8 mouse cellular contexts compared by ENCODE assay signal in the genomic region with DNA sequence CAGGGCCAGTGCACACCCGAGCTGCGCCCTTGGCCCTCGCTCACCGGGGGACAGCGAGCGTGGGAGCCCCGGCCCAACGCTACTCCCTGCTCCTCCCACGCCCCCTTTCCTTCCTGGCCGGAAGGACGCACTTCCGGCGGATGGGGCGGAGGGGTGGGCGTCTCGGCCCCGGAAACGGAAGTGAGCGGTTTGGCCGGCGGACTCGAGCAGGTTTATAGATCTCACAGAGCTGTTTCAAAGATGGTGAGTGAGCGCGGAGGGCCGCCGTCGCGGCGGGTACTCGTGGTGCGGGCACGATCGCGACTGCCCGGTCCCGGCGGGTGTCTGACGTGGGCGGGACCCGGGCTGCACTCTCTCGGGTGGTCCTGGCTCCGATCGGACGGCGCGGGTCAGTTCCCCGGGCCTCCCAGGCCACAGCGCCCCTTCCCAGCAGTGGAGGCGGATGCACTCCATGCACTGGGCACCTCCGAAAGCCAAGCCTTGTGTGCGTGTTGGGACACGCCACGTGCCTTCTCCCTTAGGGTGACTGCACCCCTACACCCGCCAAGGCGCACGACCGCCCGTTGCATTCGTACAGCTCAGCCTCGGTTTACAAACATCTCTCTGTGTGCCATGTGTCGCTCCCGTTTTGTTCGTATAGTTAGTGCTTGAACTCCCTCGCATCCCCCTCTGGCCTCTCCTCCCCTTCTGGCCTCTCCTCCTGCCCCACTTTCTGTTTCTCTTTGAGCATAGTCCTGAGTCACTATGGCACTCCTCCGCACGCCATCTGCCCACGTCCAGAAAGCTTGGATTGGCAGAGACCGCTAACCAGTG. TPM values are rescaled to one million over a fixed set of nuclear protein-coding genes. Genes with fewer than 3 reads are reported as not detected.
DNase-seq lines count a peak whose midpoint lies in the region; ATAC-seq and TF ChIP-seq lines count a peak whose summit lies in the region.

Gene Pomp, plus strand, starts transcription at position 13 of the 813 bp plus-strand sequence.

- peaks cover 8% of the 10 kb centered on the region; the same call in 1 of the 2 replicates for H3K4me1 ChIP-seq in embryonic facial prominence, embryonic 14.5 days (ENCODE audit: control insufficient read depth, insufficient read depth, low read length)
- H3K4me1 ChIP-seq in limb, embryonic 14.5 days (ENCODE audit: control insufficient read depth, insufficient read depth, low read length): peaks cover 11% of the 10 kb centered on the region; the same call in 1 of the 2 replicates
- H3K4me1 ChIP-seq in midbrain, postnatal 0 days (ENCODE audit: insufficient read depth, low read length): peaks cover 7% of the 10 kb centered on the region; the same call in 1 of the 2 replicates

- peak within 1 kb of the TSS; percentile 94 for H3K4me3 ChIP-seq in embryonic facial prominence, embryonic 14.5 days (ENCODE audit: low read depth, low read length)
- H3K4me3 ChIP-seq in limb, embryonic 14.5 days (replicated peaks; ENCODE audit: low read length): peak within 1 kb of the TSS; percentile 94
- H3K4me3 ChIP-seq in midbrain, postnatal 0 days (ENCODE audit: low read depth, low read length): peak within 1 kb of the TSS; percentile 92

- peak; percentile 97 for ATAC-seq in embryonic facial prominence, embryonic 14.5 days (ENCODE audit: low read depth)
- ATAC-seq in limb, embryonic 14.5 days (ENCODE audit: low FRiP score, low read depth): peak; percentile 95
- peak; percentile 93 for ATAC-seq in midbrain, postnatal 0 days (ENCODE audit: low FRiP score)

- H3K9me3 ChIP-seq in embryonic facial prominence, embryonic 14.5 days (ENCODE audit: control insufficient read depth, low read length): no peaks in the 10 kb centered on the region
- no peaks in the 10 kb centered on the region for H3K9me3 ChIP-seq in limb, embryonic 14.5 days (ENCODE audit: control insufficient read depth, low read length)
- no peaks in the 10 kb centered on the region for H3K9me3 ChIP-seq in midbrain, postnatal 0 days (ENCODE audit: low read length)

- WGBS in embryonic facial prominence, embryonic 14.5 days: under 1% methylated on average over 49 of the region's 68 CpGs
- whole genome bisulfite sequencing in limb, embryonic 14.5 days: 2% methylated on average over 51 of the region's 68 CpGs
- under 1% methylated on average over 68 of the region's 68 CpGs for WGBS in midbrain, postnatal 0 days

- peak; percentile 99 for TF ChIP-seq POLR2A in limb, embryonic 14.5 days (IDR thresholded peaks at IDR 0.05; ENCODE audit: borderline replicate concordance, extremely low read depth, insufficient read depth, insufficient read length)

- H3K27me3 ChIP-seq in embryonic facial prominence, embryonic 14.5 days (replicated peaks; ENCODE audit: control insufficient read depth, insufficient read depth, low read length): no peaks in the 10 kb centered on the region
- H3K27me3 ChIP-seq in limb, embryonic 14.5 days (ENCODE audit: control insufficient read depth, insufficient read depth, low read length): no peaks in the 10 kb centered on the region
- H3K27me3 ChIP-seq in midbrain, postnatal 0 days (ENCODE audit: insufficient read depth, low read length): no peaks in the 10 kb centered on the region

- peak; percentile 96 for DNase-seq in 3T3-L1 (ENCODE audit: low read depth, low spot score)
- DNase-seq in adrenal gland, postnatal 4 days (ENCODE audit: low spot score in 2 of 2): peak; percentile 72 to 79
- peak; percentile 95 for DNase-seq in embryonic facial prominence, embryonic 14.5 days (ENCODE audit: low spot score)
- DNase-seq in heart, adult 8-10 months (ENCODE audit: low spot score): peak; percentile 94
- DNase-seq in kidney, adult 9 months: peak; percentile 92
- DNase-seq in limb, embryonic 14.5 days (ENCODE audit: low spot score): peak; percentile 89
- peak; percentile 93 for DNase-seq in midbrain, postnatal 0 days (ENCODE audit: low spot score)
- DNase-seq in spleen, postnatal 14 days (ENCODE audit: low spot score in 2 of 2): peak; percentile 65 to 71

- peak within 1 kb of the TSS; percentile 90 for H3K4me2 ChIP-seq in embryonic facial prominence, embryonic 14.5 days (ENCODE audit: low read depth, low read length)
- H3K4me2 ChIP-seq in limb, embryonic 14.5 days (replicated peaks; ENCODE audit: low read depth, low read length, severe bottlenecking): peak within 1 kb of the TSS; percentile 87
- H3K4me2 ChIP-seq in midbrain, postnatal 0 days (ENCODE audit: low read depth, low read length, poor library complexity, severe bottlenecking): peak within 1 kb of the TSS; percentile 92

- peak within 1 kb of the TSS; percentile 74 for H3K27ac ChIP-seq in embryonic facial prominence, embryonic 14.5 days (replicated peaks; ENCODE audit: low read depth, low read length)
- peak within 1 kb of the TSS; percentile 67 for H3K27ac ChIP-seq in limb, embryonic 14.5 days (replicated peaks; ENCODE audit: low read depth, low read length)
- H3K27ac ChIP-seq in midbrain, postnatal 0 days (ENCODE audit: low read depth, low read length): peak within 1 kb of the TSS; percentile 85

- peaks cover 29% of the 10 kb centered on the region for H3K36me3 ChIP-seq in embryonic facial prominence, embryonic 14.5 days (ENCODE audit: control insufficient read depth, insufficient read depth, low read length)
- peaks cover 29% of the 10 kb centered on the region for H3K36me3 ChIP-seq in limb, embryonic 14.5 days (ENCODE audit: control insufficient read depth, insufficient read depth, low read length)
- peaks cover 22% of the 10 kb centered on the region for H3K36me3 ChIP-seq in midbrain, postnatal 0 days (ENCODE audit: insufficient read depth, low read length)

- peak within 1 kb of the TSS; percentile 83 for H3K9ac ChIP-seq in embryonic facial prominence, embryonic 14.5 days (ENCODE audit: low read depth, low read length)
- H3K9ac ChIP-seq in limb, embryonic 14.5 days (ENCODE audit: low read depth, low read length, severe bottlenecking): peak within 1 kb of the TSS; percentile 89
- peak within 1 kb of the TSS; percentile 89 for H3K9ac ChIP-seq in midbrain, postnatal 0 days (replicated peaks; ENCODE audit: low read length, poor library complexity, severe bottlenecking)

- TF ChIP-seq CTCF in midbrain, postnatal 0 days (IDR thresholded peaks at IDR 0.05): no peak

RNA-seq across cellular contexts. Expression of gene Pomp, which starts in this region (rescaled TPM):
- 100 to 1,000 TPM; 147 to 177 TPM for total RNA-seq in adrenal gland, postnatal 4 days (2021)
- polyA plus RNA-seq in embryonic facial prominence, embryonic 14.5 days (2014; fragmentation: Nextera tagmentation; extraction: Ambion mirVana): 459 and 481 TPM in 2 replicates
- 100 to 1,000 TPM; 126 to 181 (median 148) TPM for total RNA-seq in heart, adult 8-10 months (2022)
- 189 and 270 TPM in 2 replicates for polyA plus RNA-seq in limb, embryonic 14.5 days (2012; rRNA removed)
- 463 and 484 TPM in 2 replicates for polyA plus RNA-seq in limb, embryonic 14.5 days (2014; fragmentation: Nextera tagmentation; extraction: Ambion mirVana)
- total RNA-seq in midbrain, postnatal 0 days (2014; rRNA removed): 220 and 287 TPM in 2 replicates
- polyA plus RNA-seq in midbrain, postnatal 0 days (2015; fragmentation: Nextera tagmentation; extraction: Ambion mirVana): 513 and 545 TPM in 2 replicates

Comparison
In these comparisons a context has a peak if more than half of its experiments do, and no peak if none do; other contexts are left out.
1. Peak in every context shown above with its lines: DNase-seq, ATAC-seq, H3K4me3 ChIP-seq and H3K27ac ChIP-seq.